Mouse (Mus musculus) stomach, postnatal 0 days (tissue): ENCODE data around the gene Arhgef3.

ENCODE experiments used
- CTCF ChIP-seq: IDR thresholded peaks from 2 replicates; pipeline ENCODE4 v1.5.1; 2016; ENCODE audit warnings: antibody characterized with exemption, low read depth, mild to moderate bottlenecking, moderate library complexity
- EP300 ChIP-seq: optimal IDR thresholded peaks from 2 replicates; pipeline ENCODE3; 2016; ENCODE audit warnings: antibody characterized with exemption

DNA sequence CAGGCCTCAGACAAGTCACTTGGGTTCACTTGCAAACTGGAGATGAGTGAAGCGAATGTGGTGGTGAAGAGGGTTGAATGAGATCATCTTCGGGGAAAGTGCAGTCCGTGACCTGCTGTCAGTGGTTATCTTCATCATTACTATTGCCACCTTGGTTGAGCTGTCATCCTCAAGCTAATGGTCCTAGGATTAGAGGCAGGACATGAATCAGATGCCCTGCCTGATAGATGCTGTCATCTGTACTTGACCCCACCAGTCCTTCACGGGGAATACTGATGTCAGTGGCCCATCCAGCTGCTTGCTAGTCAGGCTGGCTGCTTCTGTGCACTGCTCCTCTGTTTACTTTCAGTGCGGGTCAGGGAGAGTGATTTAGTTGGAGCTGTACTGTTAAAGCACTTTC is 53.7 kb downstream of the Arhgef3 start:
- TF ChIP-seq CTCF (no peak), EP300 (no peak)
